Mouse (Mus musculus): ENCODE measurements around the gene Scn11a. TPM values are rescaled to one million over a fixed set of nuclear protein-coding genes. Genes with fewer than 3 reads are reported as not detected.
A peak's percentile ranks its signal among the peaks of the same experiment; 100 is the strongest.

The Scn11a gene
- polyA plus RNA-seq (2017; shearing (Covaris generic)) = under 1 TPM; 0.58 to 0.79 (median 0.78) TPM

GRCm38 (mm10) chr9:119825297-119825696, at the start of gene Scn11a:
Gene Scn11a, minus strand, starts transcription at chr9:119825456.
- no peak for ATAC-seq

GRCm38 (mm10) chr9:119854170-119854569, 28.9 kb upstream of the Scn11a start:
- no peak for ATAC-seq

GRCm38 (mm10) chr9:119853071-119853846, 28.0 kb upstream of the Scn11a start:
- no peak for ATAC-seq

GRCm38 (mm10) chr9:119852347-119853030, 27.2 kb upstream of the Scn11a start:
- no peak for ATAC-seq

GRCm38 (mm10) chr9:119849214-119849613, 24.0 kb upstream of the Scn11a start:
- no peak for ATAC-seq

GRCm38 (mm10) chr9:119848671-119849070, 23.4 kb upstream of the Scn11a start:
- ATAC-seq = no peak

GRCm38 (mm10) chr9:119847187-119847586, 21.9 kb upstream of the Scn11a start:
- ATAC-seq = no peak

DNA sequence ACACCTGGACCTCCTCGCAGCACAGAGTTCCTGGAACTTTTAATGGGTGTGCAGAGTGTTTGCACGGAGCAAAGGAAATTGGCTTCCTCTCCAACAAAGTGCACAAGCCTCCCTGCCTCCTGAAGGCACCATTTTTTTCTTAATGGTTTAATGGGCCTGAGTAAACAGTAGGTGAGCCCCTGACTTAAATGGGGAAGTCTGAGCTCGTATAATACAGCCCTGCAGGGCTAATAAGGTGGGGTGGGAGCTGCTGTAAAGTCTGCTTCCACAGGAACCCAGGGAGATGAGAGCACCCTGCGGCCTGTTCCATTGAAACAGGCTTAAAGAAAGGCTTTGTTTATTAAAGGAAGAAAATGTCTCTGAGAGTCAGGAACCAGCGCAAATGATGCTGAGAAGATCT, 19.5 kb upstream of the Scn11a start:
- no peak for ATAC-seq

GRCm38 (mm10) chr9:119843549-119843948, 18.3 kb upstream of the Scn11a start:
- no peak for ATAC-seq

DNA sequence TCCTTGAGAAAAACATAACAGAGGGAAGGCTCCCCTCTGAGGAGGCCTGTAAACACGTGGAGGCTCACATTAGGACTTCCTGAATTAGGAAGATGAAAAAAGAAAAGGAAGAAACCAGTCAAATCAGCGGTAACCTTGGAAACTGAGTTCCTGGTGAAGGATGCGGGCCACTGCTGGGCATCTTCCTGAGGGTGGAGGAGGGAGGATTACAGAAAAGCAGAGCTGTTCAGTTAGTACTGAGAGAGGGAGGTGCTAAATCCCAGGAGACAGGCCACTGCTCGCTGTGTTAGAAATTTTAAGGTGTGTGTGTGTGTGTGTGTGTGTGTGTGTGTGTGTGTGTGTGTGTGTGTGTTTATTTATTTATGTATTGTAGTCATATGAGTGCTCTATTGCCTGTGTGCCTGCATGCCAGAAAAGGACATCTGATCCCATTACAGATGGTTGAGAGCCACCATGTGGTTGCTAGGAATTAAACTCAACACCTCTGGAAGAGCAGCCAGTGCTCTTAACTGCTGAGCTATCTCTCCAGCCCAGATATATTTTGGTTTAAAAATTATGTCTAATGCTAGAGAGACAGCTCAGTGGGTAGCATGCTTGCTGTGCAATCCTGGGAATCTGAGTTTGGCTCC, 17.4 kb upstream of the Scn11a start:
- no peak for ATAC-seq

DNA sequence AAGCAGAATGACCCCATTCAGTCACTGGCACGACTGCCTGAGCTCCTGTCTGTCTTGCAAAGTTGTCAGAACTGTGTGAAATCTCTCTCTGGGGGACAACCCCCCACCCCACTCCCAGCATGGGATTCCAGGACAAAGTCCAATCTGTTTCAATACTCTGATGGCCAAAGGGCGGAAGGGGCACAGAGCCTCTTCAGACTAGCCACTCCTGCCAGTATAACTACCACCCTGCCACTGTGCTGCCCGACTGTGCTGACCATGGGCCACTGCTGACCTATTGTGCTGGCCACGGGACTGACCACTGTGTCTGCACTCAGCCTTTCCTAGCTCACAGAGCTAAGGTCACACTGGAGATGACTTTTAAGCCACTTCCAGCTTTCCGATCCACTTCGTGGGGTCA, 16.8 kb upstream of the Scn11a start:
- no peak for ATAC-seq

GRCm38 (mm10) chr9:119841159-119841558, 15.9 kb upstream of the Scn11a start:
- no peak for ATAC-seq

- no peak for ATAC-seq
Measured at GRCm38 (mm10) chr9:119835581-119836125, 10.4 kb upstream of the Scn11a start.

GRCm38 (mm10) chr9:119831001-119831400, 5.7 kb upstream of the Scn11a start:
- ATAC-seq = no peak

DNA sequence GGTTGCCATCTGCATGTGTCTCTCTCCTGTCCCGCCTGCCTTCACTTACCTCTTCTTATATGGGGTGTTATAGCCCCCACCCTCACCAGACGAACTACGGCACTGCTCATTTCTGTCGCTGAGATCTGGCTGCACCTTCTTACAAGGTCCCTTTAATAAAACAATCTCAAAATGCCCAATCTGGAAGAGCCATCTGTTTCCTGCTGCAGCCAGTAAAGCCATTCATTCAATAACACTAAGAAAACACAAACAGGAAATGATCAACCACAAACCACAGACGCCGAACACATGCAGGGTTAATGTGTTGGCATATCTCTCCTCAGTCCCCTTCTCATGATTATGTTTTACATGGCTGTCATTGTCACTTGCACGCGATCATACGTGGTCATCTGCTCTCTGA, 1.5 kb downstream of the Scn11a start:
- ATAC-seq = peak; percentile 72

DNA sequence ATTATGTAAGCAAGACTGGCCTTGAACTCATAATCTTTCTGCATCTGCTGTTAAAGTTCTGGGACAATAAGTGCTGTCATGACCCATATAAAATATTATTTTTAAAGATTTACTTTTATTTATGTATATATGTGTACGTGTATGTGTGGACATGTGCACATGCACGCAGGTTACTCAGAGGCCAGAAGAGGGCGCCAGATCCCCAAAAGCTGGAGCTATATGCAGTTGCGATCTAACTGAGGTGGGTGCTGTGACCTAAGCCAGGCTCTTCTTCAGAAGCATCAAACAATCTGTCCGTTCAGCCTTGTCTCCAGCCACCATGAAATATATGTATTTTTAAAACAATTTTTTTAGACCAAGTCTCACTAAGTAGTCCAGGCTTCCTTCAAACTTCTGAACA, 11.6 kb downstream of the Scn11a start:
- no peak for ATAC-seq

- ATAC-seq = no peak
Measured at GRCm38 (mm10) chr9:119806491-119806890, 18.8 kb downstream of the Scn11a start.

DNA sequence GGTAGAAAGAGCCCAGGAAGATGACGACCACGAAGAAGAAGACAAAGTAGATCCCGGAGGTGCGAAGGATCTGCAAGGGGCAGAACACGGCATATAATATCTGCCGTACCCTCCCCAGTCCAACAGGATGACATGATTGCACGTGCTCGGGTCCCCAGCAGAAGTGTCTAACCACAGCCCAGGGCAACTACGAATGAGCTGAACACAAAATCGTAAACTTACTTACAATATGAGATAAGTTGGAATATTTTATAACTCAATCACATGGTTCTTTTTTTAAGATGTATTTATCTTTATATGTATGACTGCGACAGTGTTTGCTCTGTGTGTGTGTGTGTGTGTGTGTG, 20.8 kb downstream of the Scn11a start:
- peak; percentile 43 for ATAC-seq

- peak; percentile 67 for ATAC-seq
Measured at GRCm38 (mm10) chr9:119803845-119804500, 21.3 kb downstream of the Scn11a start.

DNA sequence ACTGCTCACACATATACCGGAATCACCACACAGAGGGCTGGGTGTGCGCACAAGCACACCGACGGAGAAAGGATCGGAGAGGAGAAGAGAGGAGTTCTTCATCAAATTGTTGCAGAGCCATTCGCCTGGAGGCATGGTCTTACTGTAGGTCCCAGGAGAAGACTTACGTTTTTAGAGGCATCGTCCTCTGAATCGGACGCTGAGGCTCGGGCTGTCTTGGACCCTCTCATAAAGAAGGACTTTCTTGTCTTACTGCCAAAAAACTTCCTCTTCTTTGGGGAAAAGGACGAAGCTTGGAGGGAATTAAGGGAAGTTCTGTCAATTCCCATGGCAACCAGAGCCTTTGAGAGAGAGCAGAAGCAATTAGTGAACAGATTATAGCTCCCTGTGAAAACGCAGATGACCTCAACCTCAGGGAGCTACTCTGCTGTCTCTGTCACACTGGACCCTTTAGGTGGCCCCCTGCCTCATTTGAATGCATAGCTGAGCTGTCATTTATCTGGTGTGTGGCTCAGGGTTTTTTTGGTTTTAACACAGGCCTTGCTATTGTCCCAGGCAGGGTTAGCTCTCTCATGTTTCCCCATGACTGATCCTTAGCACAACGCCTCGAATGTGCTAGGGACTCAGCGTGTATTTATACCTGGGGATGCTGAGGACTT, 22.0 kb downstream of the Scn11a start:
- ATAC-seq = no peak

DNA sequence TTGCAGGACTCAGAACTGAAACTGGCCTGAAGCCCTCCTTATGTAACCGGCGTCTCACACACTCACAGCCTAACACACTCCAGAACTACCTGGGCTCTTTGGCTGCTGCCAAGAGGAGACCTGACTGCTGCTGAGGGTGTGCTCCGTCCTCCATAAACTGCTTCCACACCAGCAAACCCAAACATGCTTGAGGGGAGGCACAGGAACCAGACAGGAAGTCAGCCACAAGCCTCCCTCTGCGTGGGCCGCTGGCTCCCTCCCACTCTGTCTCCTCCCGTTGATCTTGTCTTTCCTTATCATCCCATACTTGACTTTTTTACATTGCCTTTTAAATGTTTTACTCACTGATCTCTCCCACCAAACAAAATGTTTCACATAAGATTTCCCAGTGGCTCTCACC, 23.8 kb downstream of the Scn11a start:
- no peak for ATAC-seq

- ATAC-seq = no peak
Measured at GRCm38 (mm10) chr9:119796791-119797190, 28.5 kb downstream of the Scn11a start.

Measured in inflammation-experienced regulatory T-cells, adult 6 months (primary cell).